Mouse (Mus musculus): ENCODE measurements around the gene Rarg.
A peak's percentile ranks its signal among the peaks of the same experiment; 100 is the strongest.

The Rarg gene

GRCm38 (mm10) chr15:102258581-102259253, 1.4 kb upstream of the Rarg start:
- peak in 1 of 2 experiments; percentile 41 for DNase-seq (ENCODE audit: inconsistent age in 2 of 2, low spot score in 1 of 2)

GRCm38 (mm10) chr15:102258076-102258470, 756 bp upstream of the Rarg start:
- DNase-seq (ENCODE audit: inconsistent age in 2 of 2, low spot score in 1 of 2), result peak; percentile 49 to 67

DNA sequence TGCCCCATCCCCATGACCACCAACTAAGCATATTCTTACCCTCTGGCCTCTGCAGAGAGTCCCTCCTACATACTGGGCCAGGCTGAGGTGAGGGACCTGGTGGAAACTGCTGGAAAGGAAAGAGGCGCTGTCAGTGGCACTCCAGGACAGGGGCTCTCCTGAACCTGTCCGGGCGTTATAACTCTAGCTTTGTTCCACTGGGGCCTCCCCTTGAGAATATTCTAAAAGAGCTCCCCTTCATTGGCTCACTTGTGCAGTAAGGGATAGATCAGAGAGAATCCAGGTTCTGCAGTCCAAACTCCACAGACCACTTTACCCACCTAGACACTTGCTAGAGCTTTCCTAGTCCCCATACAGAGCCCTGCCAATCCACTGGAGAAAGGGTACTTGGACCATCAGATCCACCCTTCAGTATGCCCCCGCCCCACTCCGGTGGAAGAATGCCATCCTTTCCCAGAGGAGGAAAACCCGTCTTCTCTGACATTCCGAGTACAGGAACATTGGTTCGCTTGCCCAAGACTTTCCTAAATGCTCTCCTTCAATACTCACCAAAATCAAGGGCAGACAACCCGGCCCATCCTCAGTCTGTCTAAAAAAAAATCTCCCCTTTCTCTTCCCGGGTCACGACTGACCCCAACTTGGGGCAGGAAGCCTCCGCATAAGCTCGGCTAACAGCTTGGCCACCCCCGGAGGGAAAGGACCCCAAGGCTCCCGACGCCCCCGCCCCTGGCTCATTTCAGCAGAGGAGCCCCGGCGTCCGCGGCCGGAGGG, 701 bp downstream of the Rarg start:
- peak; percentile 31 to 78 for DNase-seq (ENCODE audit: inconsistent age in 2 of 2, low spot score in 1 of 2)

DNA sequence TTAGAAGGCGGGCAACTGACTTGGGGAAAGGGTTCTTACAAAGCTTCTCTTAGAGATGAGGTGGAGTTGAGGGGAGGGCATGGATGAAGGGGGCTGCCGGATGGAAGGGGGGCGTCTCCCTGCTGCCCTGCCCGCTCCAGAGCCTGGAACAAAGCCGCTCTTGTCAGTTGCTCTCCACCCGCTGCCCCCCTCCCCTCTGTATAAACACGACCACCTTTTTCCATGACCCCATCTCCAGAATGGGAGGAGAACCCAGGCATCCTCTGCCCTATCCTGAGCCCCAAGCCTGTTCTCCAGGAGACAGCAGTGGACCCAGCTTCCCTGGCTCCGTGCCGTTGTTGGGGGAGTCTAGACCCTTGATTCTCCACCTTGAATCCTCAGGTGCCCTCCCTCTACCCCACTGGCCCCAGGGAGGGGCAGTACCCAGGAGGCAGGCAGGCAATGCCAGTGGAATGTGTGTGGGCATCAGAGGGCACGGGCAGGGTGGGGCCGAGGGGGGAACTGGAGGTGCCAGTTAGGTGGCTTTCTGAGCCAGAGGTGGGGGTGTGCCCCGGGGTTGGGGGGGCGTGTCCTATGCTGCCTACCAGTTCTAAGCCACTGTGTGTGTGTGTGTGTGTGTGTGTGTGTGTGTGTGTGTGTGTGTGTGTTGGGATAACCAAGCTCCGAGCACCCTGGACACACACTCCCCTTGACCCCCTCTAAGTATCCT, 1.6 kb downstream of the Rarg start:
- peak in 1 of 2 experiments; percentile 28 for DNase-seq (ENCODE audit: inconsistent age in 2 of 2, low spot score in 1 of 2)

- DNase-seq (ENCODE audit: inconsistent age in 2 of 2, low spot score in 1 of 2), result peak in 1 of 2 experiments; percentile 21
Measured at GRCm38 (mm10) chr15:102250521-102250920, 6.8 kb downstream of the Rarg start.

GRCm38 (mm10) chr15:102249967-102250366, 7.3 kb downstream of the Rarg start:
- peak in 1 of 2 experiments; percentile 41 for DNase-seq (ENCODE audit: inconsistent age in 2 of 2, low spot score in 1 of 2)

GRCm38 (mm10) chr15:102249251-102249691, 8.0 kb downstream of the Rarg start:
- peak; percentile 34 to 66 for DNase-seq (ENCODE audit: inconsistent age in 2 of 2, low spot score in 1 of 2)

DNA sequence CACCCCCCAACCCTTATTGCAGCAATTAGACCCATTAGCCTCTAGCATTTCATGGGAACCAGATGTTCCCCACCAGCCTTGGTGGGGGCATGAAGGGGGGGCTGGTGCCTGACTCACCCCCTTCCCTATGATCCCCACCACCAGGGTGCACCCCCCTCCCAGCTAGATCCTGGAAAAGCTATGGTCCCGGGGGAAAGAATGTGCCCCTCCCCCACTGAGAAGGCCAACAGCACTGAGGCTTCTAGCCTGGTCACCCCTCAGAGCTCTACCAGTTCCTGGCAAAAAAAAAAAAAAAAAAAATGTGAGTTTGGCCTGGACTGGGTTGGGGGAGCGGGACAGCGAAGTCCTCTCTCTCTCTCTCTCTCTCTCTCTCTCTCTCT, 8.5 kb downstream of the Rarg start:
- DNase-seq (ENCODE audit: inconsistent age in 2 of 2, low spot score in 1 of 2), result peak in 1 of 2 experiments; percentile 46

- no peak for DNase-seq (ENCODE audit: inconsistent age in 2 of 2, low spot score in 1 of 2)
Measured at GRCm38 (mm10) chr15:102248131-102248811, 9.0 kb downstream of the Rarg start.

- peak; percentile 84 to 95 for DNase-seq (ENCODE audit: inconsistent age in 2 of 2, low spot score in 1 of 2)
Measured at GRCm38 (mm10) chr15:102247252-102248130, 9.8 kb downstream of the Rarg start.

- peak; percentile 97 to 98 for DNase-seq (ENCODE audit: inconsistent age in 2 of 2, low spot score in 1 of 2)
Measured at GRCm38 (mm10) chr15:102246866-102247251, 10.5 kb downstream of the Rarg start.

- peak; percentile 87 to 92 for DNase-seq (ENCODE audit: inconsistent age in 2 of 2, low spot score in 1 of 2)
Measured at GRCm38 (mm10) chr15:102245891-102246741, 11.2 kb downstream of the Rarg start.

- DNase-seq (ENCODE audit: inconsistent age in 2 of 2, low spot score in 1 of 2), result no peak
Measured at GRCm38 (mm10) chr15:102245461-102245881, 11.8 kb downstream of the Rarg start.

GRCm38 (mm10) chr15:102244306-102245191, 12.8 kb downstream of the Rarg start:
- peak in 1 of 2 experiments; percentile 49 for DNase-seq (ENCODE audit: inconsistent age in 2 of 2, low spot score in 1 of 2)

GRCm38 (mm10) chr15:102243229-102244190, 13.8 kb downstream of the Rarg start:
- DNase-seq (ENCODE audit: inconsistent age in 2 of 2, low spot score in 1 of 2), result peak; percentile 70 to 87

DNA sequence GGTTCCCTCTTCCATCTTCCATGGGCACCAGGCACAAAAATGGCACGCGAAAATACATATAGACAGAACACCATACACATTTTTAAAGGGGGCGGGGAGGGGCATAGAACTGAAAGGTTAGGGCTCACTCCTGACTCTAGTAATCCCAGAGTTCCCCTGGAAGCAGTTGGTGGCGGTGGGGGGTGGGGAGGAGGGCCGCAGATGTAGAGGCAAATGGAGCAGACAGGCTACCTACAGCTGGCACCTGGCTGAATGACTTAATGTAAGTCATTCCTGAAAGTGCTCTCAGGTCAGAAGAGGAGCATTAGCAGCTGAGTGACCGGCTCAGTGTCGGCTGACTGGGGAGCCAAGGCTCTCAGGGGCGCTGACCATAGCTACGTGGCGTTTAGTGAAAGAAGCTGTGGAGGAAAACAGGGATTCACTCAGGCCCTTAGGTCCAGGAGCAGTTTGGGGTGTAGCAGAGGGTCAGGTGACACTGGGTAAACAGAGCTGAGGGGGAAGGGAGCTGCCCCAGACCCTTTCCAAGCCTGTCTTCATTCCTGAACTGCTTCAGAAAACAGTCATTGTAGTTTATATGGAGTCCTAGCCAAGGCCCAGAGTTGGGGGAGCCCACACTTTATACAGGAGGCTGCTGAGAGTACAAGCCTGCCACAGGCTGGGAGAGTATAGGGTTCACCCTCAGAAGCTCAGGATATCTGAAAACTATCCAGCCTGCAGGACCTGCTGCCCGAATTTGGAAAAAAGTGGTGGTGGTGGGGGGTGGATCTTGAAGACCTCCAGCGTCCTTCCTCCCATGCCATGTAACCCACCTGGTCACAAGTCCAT, 14.7 kb downstream of the Rarg start:
- no peak for DNase-seq (ENCODE audit: inconsistent age in 2 of 2, low spot score in 1 of 2)

All from adrenal gland, adult (tissue).